Comparison of ENCODE assay signal across 23 mouse cellular contexts in genomic region chr2:130353411-130353810, GRCm38 (mm10). TPM values are rescaled to one million over a fixed set of nuclear protein-coding genes. Genes with fewer than 3 reads are reported as not detected.
"Had no signal": no experiment of that assay in that cellular context is flagged by ENCODE, and none has a peak within 500 bp of the region (broad histone marks: within the 10 kb centered on the region; RNA-seq: fewer than 3 reads in every experiment).

No protein-coding gene starts in this region.

- H3K27me3 ChIP-seq: midbrain, embryonic 13.5 days; midbrain, embryonic 15.5 days; neural tube, embryonic 12.5 days; stomach, embryonic 15.5 days had no signal

- H3K36me3 ChIP-seq: liver, embryonic 15.5 days; midbrain, embryonic 13.5 days; midbrain, embryonic 15.5 days; neural tube, embryonic 12.5 days; stomach, embryonic 15.5 days had no signal

- H3K4me3 ChIP-seq: liver, embryonic 15.5 days; megakaryocyte, embryonic 14.5 days; midbrain, embryonic 13.5 days; midbrain, embryonic 15.5 days; neural tube, embryonic 12.5 days; stomach, embryonic 15.5 days had no signal

- H3K4me2 ChIP-seq: liver, embryonic 15.5 days; midbrain, embryonic 11.5 days; midbrain, embryonic 13.5 days; midbrain, embryonic 15.5 days; neural tube, embryonic 12.5 days; stomach, embryonic 15.5 days had no signal

- ATAC-seq: liver, postnatal 0 days; midbrain, embryonic 13.5 days; midbrain, embryonic 15.5 days had no signal

- DNase-seq: liver, postnatal 0 days; lung, adult 2 months; right cerebral cortex, postnatal 14 days; thymus, adult 2 months; thymus, postnatal 25 days; thymus, postnatal 4 days had no signal

- H3K27ac ChIP-seq: liver, embryonic 15.5 days; macrophage; midbrain, embryonic 13.5 days; midbrain, embryonic 15.5 days; neural tube, embryonic 12.5 days; stomach, embryonic 15.5 days; stomach, postnatal 0 days had no signal

- H3K4me1 ChIP-seq: liver, embryonic 15.5 days; neural tube, embryonic 12.5 days; stomach, embryonic 15.5 days had no signal

- H3K9ac ChIP-seq: liver, embryonic 15.5 days; liver, postnatal 0 days; midbrain, embryonic 13.5 days; midbrain, embryonic 15.5 days; neural tube, embryonic 12.5 days; stomach, embryonic 15.5 days had no signal

- H3K9me3 ChIP-seq: liver, embryonic 15.5 days; midbrain, embryonic 13.5 days; midbrain, embryonic 15.5 days; neural tube, embryonic 12.5 days; stomach, embryonic 15.5 days had no signal

RNA-seq across cellular contexts. Expression of gene Cpxm1, which starts 44.0 kb away (rescaled TPM):
- total RNA-seq: neutrophil, adult 5-6 weeks had no signal
- polyA plus RNA-seq: macrophage had no signal

RNA-seq across cellular contexts. Expression of gene Gm28372, which starts 51.6 kb away (rescaled TPM):
- total RNA-seq: megakaryocyte progenitor cell, adult 5-6 weeks; midbrain, postnatal 0 days; monocyte, adult 5-6 weeks; neutrophil, adult 5-6 weeks had no signal
- polyA plus RNA-seq: liver, embryonic 15.5 days; liver, postnatal 0 days; lung, adult 2 months; lung, embryonic 16.5 days; macrophage; midbrain, embryonic 11.5 days; spleen, adult 2 months; stomach, postnatal 0 days; thymus, adult 2 months; urinary bladder, adult 2 months had no signal

RNA-seq across cellular contexts. Expression of gene 1700020A23Rik, which starts 51.6 kb away (rescaled TPM):
- total RNA-seq: megakaryocyte progenitor cell, adult 5-6 weeks; midbrain, postnatal 0 days; monocyte, adult 5-6 weeks; neutrophil, adult 5-6 weeks had no signal
- polyA plus RNA-seq: liver, embryonic 15.5 days; liver, postnatal 0 days; lung, adult 2 months; lung, embryonic 16.5 days; macrophage; midbrain, embryonic 11.5 days; midbrain, embryonic 15.5 days; spleen, adult 2 months; stomach, embryonic 15.5 days; stomach, postnatal 0 days; urinary bladder, adult 2 months had no signal

RNA-seq across cellular contexts. Expression of gene Tmem239, which starts 52.9 kb away (rescaled TPM):
- total RNA-seq: megakaryocyte progenitor cell, adult 5-6 weeks; midbrain, postnatal 0 days; monocyte, adult 5-6 weeks; neutrophil, adult 5-6 weeks had no signal
- polyA plus RNA-seq: liver, embryonic 15.5 days; liver, postnatal 0 days; lung, adult 2 months; lung, embryonic 16.5 days; macrophage; midbrain, embryonic 11.5 days; midbrain, embryonic 13.5 days; midbrain, postnatal 0 days; neural tube, embryonic 12.5 days; neural tube, embryonic 14.5 days; spleen, adult 2 months; stomach, embryonic 15.5 days; stomach, postnatal 0 days; thymus, adult 2 months; urinary bladder, adult 2 months had no signal

RNA-seq across cellular contexts. Expression of gene Ebf4, which starts 58.4 kb away (rescaled TPM):
- total RNA-seq: megakaryocyte progenitor cell, adult 5-6 weeks; monocyte, adult 5-6 weeks; neutrophil, adult 5-6 weeks had no signal
- polyA plus RNA-seq: macrophage had no signal
